Mouse (Mus musculus) E14TG2a.4 (cell line): ENCODE data around the gene Olfr1504.
"Not testable (repeated sequence)": the region's sequence is repeated elsewhere in the genome, so short reads cannot be mapped to it uniquely, and the experiment has no call there.

Experiments
- H3K27me3 ChIP-seq: 2 replicates; pipeline ENCODE4 v1.6.1; 2014; ENCODE audit warnings: low read length, control low read depth; ENCODE audit not compliant: insufficient read depth
- H3K36me3 ChIP-seq: 2 replicates; pipeline ENCODE4 v1.6.1; 2014; ENCODE audit warnings: low read length, control low read depth; ENCODE audit not compliant: insufficient read depth
- H3K4me1 ChIP-seq: replicated peaks from 2 replicates; pipeline ENCODE4 v1.6.1; 2014; ENCODE audit warnings: low read depth, low read length, control low read depth
- H3K4me3 ChIP-seq: replicated peaks from 2 replicates; pipeline ENCODE4 v1.5.1; 2014; ENCODE audit warnings: mild to moderate bottlenecking, low read length
- H3K9me3 ChIP-seq: 2 replicates; pipeline ENCODE4 v1.6.1; 2014; ENCODE audit warnings: low read length, control low read depth
- CTCF ChIP-seq: conservative IDR thresholded peaks from 2 replicates; pipeline ENCODE4 v1.5.1; 2014; ENCODE audit warnings: low read length
- NANOG ChIP-seq: IDR thresholded peaks from 2 replicates; pipeline ENCODE4 v1.6.1; 2014; ENCODE audit warnings: borderline replicate concordance, low read length, mixed read lengths
- POU5F1 ChIP-seq: IDR thresholded peaks from 2 replicates; pipeline ENCODE4 v1.6.1; 2014; ENCODE audit warnings: low read length, borderline replicate concordance

Olfr1504 gene

GRCm38 (mm10) chr19:13897828-13898227 is at the start of gene Olfr1504:
TSS of gene Olfr1504 (minus strand) at chr19:13897928.
- Histone ChIP-seq H3K27me3 (no peaks in the 10 kb centered on the region), H3K9me3 (no peaks in the 10 kb centered on the region), H3K36me3 (no peaks in the 10 kb centered on the region), H3K4me3 (no peak within 1 kb of the TSS), H3K4me1 (no peaks in the 10 kb centered on the region)
- TF ChIP-seq POU5F1 (no peak), CTCF (no peak), NANOG (no peak)

GRCm38 (mm10) chr19:13913230-13913629 is 15.5 kb upstream of the Olfr1504 start, which contains the start of gene Olfr1505:
TSS of gene Olfr1505 (plus strand) at chr19:13913530.
- Histone ChIP-seq H3K4me3 (no peak within 1 kb of the TSS), H3K4me1 (no peaks in the 10 kb centered on the region), H3K9me3 (no peaks in the 10 kb centered on the region), H3K27me3 (no peaks in the 10 kb centered on the region), H3K36me3 (no peaks in the 10 kb centered on the region)
- no peak for TF ChIP-seq CTCF
- TF ChIP-seq NANOG = no peak
- TF ChIP-seq POU5F1 = no peak

- no peaks in the 10 kb centered on the region for H3K36me3 ChIP-seq
- no peak for TF ChIP-seq NANOG
- TF ChIP-seq POU5F1 = no peak
- no peak for TF ChIP-seq CTCF
- H3K4me3 ChIP-seq = no peak within 1 kb of the TSS
Measured at GRCm38 (mm10) chr19:13861495-13861894, 36.2 kb downstream of the Olfr1504 start, which contains the start of gene Olfr1502. TSS of gene Olfr1502 (plus strand) at chr19:13861795.

GRCm38 (mm10) chr19:13850592-13850991 is 47.1 kb downstream of the Olfr1504 start, which contains the start of gene Olfr1501:
TSS of gene Olfr1501 (minus strand) at chr19:13850692.
- not testable (repeated sequence) for H3K4me1 ChIP-seq, H3K4me3 ChIP-seq, H3K9me3 ChIP-seq, H3K27me3 ChIP-seq, H3K36me3 ChIP-seq

More at GRCm38 (mm10) chr19:13861495-13861894, 36.2 kb downstream of the Olfr1504 start, which contains the start of gene Olfr1502:
- Histone ChIP-seq H3K4me1 (no peaks in the 10 kb centered on the region), H3K27me3 (no peaks in the 10 kb centered on the region), H3K9me3 (no peaks in the 10 kb centered on the region)
